Mouse (Mus musculus): ENCODE data around the gene Stmn3.

- TF ChIP-seq POLR2A (IDR thresholded peaks at IDR 0.05; ENCODE audit: low read depth, low read length): no peak
- TF ChIP-seq CTCF (conservative IDR thresholded peaks at IDR 0.05; ENCODE audit: insufficient read depth, insufficient read length, low read depth, low read length): peak; percentile 49
Observed at GRCm38 (mm10) chr2:181334023-181334422, 19.7 kb upstream of the Stmn3 start.

All from kidney, adult 2 months (tissue).